Mouse (Mus musculus) liver, embryonic 14.5 days (tissue): ENCODE results near the gene Mroh8.

Source experiments
- CTCF ChIP-seq: IDR thresholded peaks from 2 replicates; pipeline ENCODE4 v1.5.1; 2016; ENCODE audit warnings: antibody characterized with exemption, low read depth, control low read depth
- EP300 ChIP-seq: IDR thresholded peaks from 2 replicates; pipeline ENCODE4 v1.6.1; 2016; ENCODE audit warnings: antibody characterized with exemption, low read depth

GRCm38 (mm10) chr2:157309611-157310010 lies 30.3 kb upstream of the Mroh8 start:
- no peak for TF ChIP-seq CTCF
- TF ChIP-seq EP300 = no peak
